Mouse (Mus musculus): Measurements from ENCODE around the gene Pitpnm3.

DNA sequence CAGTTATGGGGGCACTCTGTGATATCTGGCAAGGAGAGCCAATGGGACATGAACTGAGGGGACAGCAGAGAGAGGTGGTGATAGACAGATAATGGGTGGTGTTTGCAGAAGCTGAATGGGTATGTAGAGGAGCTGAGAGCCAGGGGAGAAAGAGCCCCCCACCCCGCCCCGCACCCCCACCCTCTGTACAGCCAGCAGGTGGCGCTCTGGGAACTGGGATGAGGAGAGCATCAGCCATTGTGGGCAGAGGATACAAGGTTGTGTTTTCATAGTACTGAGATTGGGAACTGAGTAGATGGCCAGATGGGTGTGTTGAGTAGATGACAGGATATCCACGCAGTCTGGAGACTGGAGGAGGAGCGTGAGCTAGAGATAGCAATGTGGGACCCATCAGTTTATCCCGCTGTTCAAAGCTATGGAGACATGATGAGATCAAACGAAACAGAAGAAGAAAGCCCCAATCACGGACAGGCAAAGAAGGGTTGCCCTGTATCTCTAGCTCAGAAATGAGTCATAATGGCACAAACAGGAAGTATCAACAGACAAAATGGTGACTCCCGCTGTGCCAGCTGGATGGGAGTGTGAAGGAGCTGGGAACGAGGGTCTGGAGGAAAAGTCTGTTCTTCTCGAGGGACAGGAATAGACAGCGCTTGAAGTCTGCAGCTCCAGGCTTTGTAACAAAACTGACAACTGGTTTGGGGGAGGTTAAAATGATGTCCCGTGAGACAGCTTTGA is 118.9 kb downstream of the Pitpnm3 start:
- TF ChIP-seq CTCF (IDR thresholded peaks at IDR 0.05; ENCODE audit: extremely low read depth, insufficient read depth, low read length) (no peak), POLR2A (IDR thresholded peaks at IDR 0.05; ENCODE audit: extremely low read depth, insufficient read depth, low read length) (no peak)
